Mouse (Mus musculus) intestine, postnatal 0 days (tissue): ENCODE data around the gene AF067061. TPM values are rescaled to one million over a fixed set of nuclear protein-coding genes. Genes with fewer than 3 reads are reported as not detected.

Experiments used
- ATAC-seq: fragments of 200-750 bp; cut with Nextera tagmentation; 2 replicates; pipeline ENCODE4 v1.8.0; 2017; ENCODE audit warnings: mild to moderate bottlenecking, moderate TSS enrichment, moderate library complexity
- H3K27ac ChIP-seq: fragments of 300-500 bp; sonication (generic); 2 replicates; pipeline ENCODE4 v1.5.1; 2014; ENCODE audit warnings: mild to moderate bottlenecking, low read depth, low read length, moderate library complexity
- H3K27me3 ChIP-seq: fragments of 300-500 bp; sonication (generic); replicated peaks from 2 replicates; pipeline ENCODE4 v1.6.1; 2014; ENCODE audit warnings: low read length, mixed read lengths; ENCODE audit not compliant: control insufficient read depth, insufficient read depth
- H3K36me3 ChIP-seq: fragments of 300-500 bp; sonication (generic); 2 replicates; pipeline ENCODE4 v1.6.1; 2014; ENCODE audit warnings: mild to moderate bottlenecking, moderate library complexity; ENCODE audit not compliant: control insufficient read depth, insufficient read depth
- H3K4me1 ChIP-seq: fragments of 300-500 bp; sonication (generic); replicated peaks from 2 replicates; pipeline ENCODE4 v1.6.1; 2014; ENCODE audit warnings: antibody characterized with exemption, low read length, mixed read lengths; ENCODE audit not compliant: control insufficient read depth, insufficient read depth
- H3K4me2 ChIP-seq: fragments of 300-500 bp; sonication (generic); replicated peaks from 2 replicates; pipeline ENCODE4 v1.6.1; 2014; ENCODE audit warnings: low read depth, mild to moderate bottlenecking, moderate library complexity
- H3K4me3 ChIP-seq: fragments of 300-500 bp; sonication (generic); 2 replicates; pipeline ENCODE4 v1.5.1; 2014; ENCODE audit warnings: low read depth, low read length
- H3K9ac ChIP-seq: fragments of 300-500 bp; sonication (generic); 2 replicates; pipeline ENCODE4 v1.6.1; 2014; ENCODE audit warnings: mild to moderate bottlenecking, low read depth, low read length
- H3K9me3 ChIP-seq: fragments of 300-500 bp; sonication (generic); 2 replicates; pipeline ENCODE4 v1.6.1; 2016; ENCODE audit warnings: mixed run types; ENCODE audit not compliant: control insufficient read depth
- CTCF ChIP-seq: sonication (generic); IDR thresholded peaks from 2 replicates; pipeline ENCODE4 v1.5.1; 2016; ENCODE audit warnings: low read depth, mild to moderate bottlenecking, control low read depth, antibody characterized with exemption, moderate library complexity
- WGBS: fragments of 180-500 bp; shearing (Covaris S2); extraction: QIAGEN DNeasy Blood & Tissue Kit; methylation state at CpG from one replicate; pipeline ENCODE4 v1.1.7; 2014; 5-methylcytosine and 5-hydroxymethylcytosine counted together
- polyA plus RNA-seq: library from polyadenylated mRNA; unstranded; fragments of >200 nt; fragmentation: Nextera tagmentation; extraction: Ambion mirVana; gene quantifications from 2 replicates; pipeline ENCODE4 v1.2.1, GENCODE M21; 2015

The AF067061 gene
- polyA plus RNA-seq, 1 experiment from 2014 or later, result not detected

- no peak for TF ChIP-seq CTCF
- Histone ChIP-seq H3K4me2 (no peak overlapping the region), H3K9me3 (no peaks in the 10 kb centered on the region), H3K27ac (no peak overlapping the region), H3K27me3 (no peaks in the 10 kb centered on the region), H3K9ac (no peak overlapping the region), H3K4me3 (no peak overlapping the region), H3K4me1 (no peaks in the 10 kb centered on the region), H3K36me3 (no peaks in the 10 kb centered on the region)
- no peak for ATAC-seq
- 73% methylated on average over 4 of the region's 4 CpGs for WGBS
Observed at GRCm38 (mm10) chr13:120300853-120301252, 37.9 kb downstream of the AF067061 start.

DNA sequence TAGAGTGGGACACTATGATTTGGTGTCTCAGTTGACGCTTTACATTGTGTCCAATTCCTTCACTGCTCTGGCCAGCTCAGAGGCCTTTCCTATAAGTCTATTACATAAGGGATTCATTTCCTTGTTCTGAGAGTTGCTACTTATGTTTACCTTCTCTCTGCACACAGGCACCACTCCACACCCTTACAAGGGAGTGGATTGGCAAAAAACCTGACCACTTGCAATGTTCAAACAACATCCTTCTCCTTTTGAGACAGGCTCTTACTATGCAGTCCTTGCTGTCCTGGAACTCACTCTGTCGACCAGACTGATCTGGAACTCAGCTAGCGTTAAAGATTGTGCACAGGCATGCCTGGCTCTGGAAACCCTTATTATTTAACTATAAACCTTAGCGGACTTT, 47.8 kb downstream of the AF067061 start:
- no peak overlapping the region for H3K27ac ChIP-seq
- no peak overlapping the region for H3K4me3 ChIP-seq
- no peak overlapping the region for H3K4me2 ChIP-seq
- ATAC-seq, result no peak
- H3K27me3 ChIP-seq, result no peaks in the 10 kb centered on the region
- H3K36me3 ChIP-seq, result no peaks in the 10 kb centered on the region
- WGBS, result 66% methylated on average over 4 of the region's 4 CpGs
- no peak for TF ChIP-seq CTCF
- H3K9me3 ChIP-seq, result no peaks in the 10 kb centered on the region
- H3K4me1 ChIP-seq, result no peaks in the 10 kb centered on the region
- no peak overlapping the region for H3K9ac ChIP-seq

DNA sequence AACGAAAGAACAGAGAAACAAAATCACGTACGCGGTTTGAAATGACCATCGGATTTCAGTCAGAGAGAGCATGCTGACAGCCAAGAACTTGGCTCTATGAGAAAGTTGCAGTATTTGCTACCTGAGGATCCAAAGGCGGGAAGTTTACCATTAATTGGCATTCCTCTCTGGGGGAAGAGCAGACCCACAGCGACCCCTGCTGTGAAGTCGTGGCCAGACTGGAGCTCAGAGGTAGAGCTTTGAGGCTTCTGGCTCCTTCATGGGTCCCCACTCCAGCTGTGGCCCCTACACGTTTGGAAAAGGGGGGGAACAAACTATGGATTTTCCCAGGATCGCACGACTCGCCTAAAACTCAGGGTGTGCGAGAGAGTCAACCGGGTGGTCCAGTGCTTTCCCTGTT, 50.7 kb downstream of the AF067061 start:
- Histone ChIP-seq H3K27ac (no peak overlapping the region), H3K9me3 (no peaks in the 10 kb centered on the region), H3K4me3 (no peak overlapping the region), H3K4me2 (no peak overlapping the region), H3K9ac (no peak overlapping the region), H3K27me3 (no peaks in the 10 kb centered on the region), H3K4me1 (no peaks in the 10 kb centered on the region), H3K36me3 (no peaks in the 10 kb centered on the region)
- 36% methylated on average over 14 of the region's 14 CpGs for WGBS
- peak; percentile 60 for TF ChIP-seq CTCF
- no peak for ATAC-seq

Other genes with a start within 250 kb of the AF067061 start
- gene Gm36079, start 236.1 kb upstream of the AF067061 start, polyA plus RNA-seq, result not detected in 2 replicates
- gene Gm21188, start 210.9 kb upstream of the AF067061 start, polyA plus RNA-seq, result 0.10 TPM in 1 of 2 replicates, not detected in the other
- gene Gm20767, start 122.9 kb upstream of the AF067061 start, polyA plus RNA-seq, result not detected in 2 replicates
- not detected in 2 replicates for gene Gm21818, start 90.7 kb upstream of the AF067061 start, polyA plus RNA-seq
- not detected in 2 replicates for gene Gm21762, start 47.2 kb upstream of the AF067061 start, polyA plus RNA-seq
- gene Gm21731, start 24.0 kb upstream of the AF067061 start, polyA plus RNA-seq, result not detected in 2 replicates
- gene BC147527, start 37.3 kb downstream of the AF067061 start, polyA plus RNA-seq, result 0.33 and 0.35 TPM in 2 replicates
- gene Tcstv3, start 53.8 kb downstream of the AF067061 start, polyA plus RNA-seq, result not detected in 2 replicates